Mouse (Mus musculus) hematopoietic stem cell, adult 5-6 weeks (primary cell): ENCODE results near the gene Map2k1. TPM values are rescaled to one million over a fixed set of nuclear protein-coding genes. Genes with fewer than 3 reads are reported as not detected.

Experiments used
- total RNA-seq: library from RNA; stranded (forward); fragments of 172-1452, 232-1000 nt; gene quantifications from 2 replicates; pipeline ENCODE4 v1.2.3, GENCODE M21; 2017

Map2k1 gene
- total RNA-seq, 1 experiment from 2014 or later = 47.4 TPM

Other genes with a start within 250 kb of the Map2k1 start
- gene Smad6, start 231.6 kb downstream of the Map2k1 start, total RNA-seq = 2.6 and 3.9 TPM in 2 replicates
- gene Lctl, start 136.5 kb downstream of the Map2k1 start, total RNA-seq = not detected in 2 replicates
- 78.7 and 144 TPM in 2 replicates for gene Zwilch, start 80.5 kb downstream of the Map2k1 start, total RNA-seq
- gene Rpl4, start 80.3 kb downstream of the Map2k1 start, total RNA-seq = 3,004 and 3,174 TPM in 2 replicates
- 33.3 and 46.5 TPM in 2 replicates for gene Snapc5, start 74.4 kb downstream of the Map2k1 start, total RNA-seq
- 1.4 TPM in 1 of 2 replicates, not detected in the other for gene Uchl4, start 18.4 kb downstream of the Map2k1 start, total RNA-seq
- 200 and 258 TPM in 2 replicates for gene Tipin, start 27.9 kb upstream of the Map2k1 start, total RNA-seq
- 17.9 and 24.9 TPM in 2 replicates for gene Dis3l, start 87.7 kb upstream of the Map2k1 start, total RNA-seq
- 0.25 TPM in 1 of 2 replicates, not detected in the other for gene Megf11, start 132.0 kb upstream of the Map2k1 start, total RNA-seq